Mouse (Mus musculus): Measurements from ENCODE around the gene Cdt1.
"Not testable (repeated sequence)": the region's sequence is repeated elsewhere in the genome, so short reads cannot be mapped to it uniquely, and the experiment has no call there.

The Cdt1 gene

DNA sequence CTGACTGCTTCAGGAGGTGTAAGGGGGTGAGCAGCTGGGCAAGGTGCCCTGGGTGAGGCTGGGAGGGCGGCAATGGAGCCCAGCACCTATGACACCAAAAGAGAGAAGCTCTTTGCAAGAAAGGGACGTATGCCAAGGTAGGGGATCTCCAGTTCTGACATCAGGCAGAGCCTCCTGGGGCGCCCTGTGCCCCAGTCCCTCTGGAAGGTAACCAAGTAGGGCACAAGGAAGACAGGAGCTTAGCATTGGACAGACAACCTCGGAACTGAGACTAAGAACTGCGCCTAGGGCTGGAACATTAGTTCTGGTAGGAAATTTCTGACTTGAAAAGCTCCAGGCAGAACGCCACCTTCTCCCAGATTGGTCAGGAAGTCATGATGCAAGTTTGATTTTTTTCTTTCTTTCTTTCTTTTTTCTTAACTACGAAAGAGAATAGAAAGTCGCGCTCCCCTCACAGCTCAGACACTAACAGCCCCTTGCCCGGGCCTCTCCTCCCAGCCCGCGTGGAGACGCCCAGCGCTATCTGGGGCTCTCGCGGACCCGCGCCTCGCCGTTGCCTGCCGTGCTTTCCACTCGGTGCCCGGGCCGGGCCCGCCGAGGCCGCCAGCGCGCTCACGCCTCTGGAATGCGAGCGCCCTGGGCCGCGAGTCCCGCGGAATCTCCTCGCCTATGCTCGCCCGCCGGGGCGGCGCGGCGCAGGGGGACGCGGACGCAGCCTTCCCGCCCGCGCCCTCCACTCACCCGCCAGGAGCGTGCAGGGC is 17.4 kb upstream of the Cdt1 start:
- peak in 1 of 2 experiments; percentile 39 for DNase-seq (ENCODE audit: low spot score in 2 of 2)

DNA sequence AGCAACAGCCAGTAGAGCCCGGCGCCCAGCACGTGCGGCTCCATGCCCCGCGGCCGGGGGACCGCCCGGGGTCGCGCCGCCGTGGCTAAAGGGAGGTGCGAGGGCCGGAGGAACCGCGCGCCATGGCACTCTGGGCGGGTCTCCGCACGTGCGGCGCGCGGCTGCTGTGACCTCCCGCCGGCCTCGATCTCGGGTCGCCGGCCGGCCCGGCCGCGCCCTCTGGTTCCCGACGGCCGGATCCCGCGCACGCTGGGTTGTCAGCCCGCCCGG is 16.9 kb upstream of the Cdt1 start:
- no peak for DNase-seq (ENCODE audit: low spot score in 2 of 2)

DNA sequence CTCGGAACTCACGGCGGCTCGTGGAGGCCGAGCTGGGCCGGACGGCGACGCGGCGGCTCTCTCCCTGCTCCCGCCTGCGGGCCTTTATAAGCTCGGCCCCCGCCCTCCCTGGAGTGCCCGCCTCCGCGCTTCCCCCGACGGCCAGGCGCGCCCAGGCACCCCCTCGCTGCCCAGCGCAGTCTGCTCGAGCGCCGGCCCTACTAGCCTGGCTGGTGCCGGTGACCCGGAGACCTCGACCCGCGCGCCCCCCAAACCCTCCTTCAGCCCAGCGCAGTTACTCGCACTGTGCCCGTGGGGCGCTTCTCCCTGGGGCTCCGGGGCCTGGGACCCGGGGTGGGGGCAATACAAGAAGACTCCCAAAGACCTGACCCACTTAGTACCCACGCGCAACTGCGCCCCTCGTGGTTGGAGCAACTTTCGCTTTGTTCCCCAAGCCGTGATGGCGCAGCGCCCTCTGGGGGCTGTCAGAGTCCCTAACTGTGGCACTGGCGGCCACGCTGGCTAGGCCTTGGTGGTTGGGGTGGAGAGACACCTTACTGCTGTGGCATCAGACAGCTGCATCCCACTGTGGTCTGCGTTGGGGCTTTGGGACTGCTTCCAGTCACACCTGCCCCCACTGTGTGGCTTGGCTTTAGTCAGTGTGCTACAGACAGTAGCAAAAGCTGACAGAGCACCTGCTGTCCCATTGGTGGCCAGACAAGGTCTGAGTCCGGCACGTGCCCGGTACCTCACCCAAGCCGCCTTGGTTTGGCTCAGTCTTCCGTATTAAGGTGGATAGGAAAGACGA is 16.4 kb upstream of the Cdt1 start, which contains the start of gene Piezo1:
Gene Piezo1, minus strand, starts transcription at position 65 of the 787 bp plus-strand sequence.
- DNase-seq (ENCODE audit: low spot score in 2 of 2): peak; percentile 92 to 96

DNA sequence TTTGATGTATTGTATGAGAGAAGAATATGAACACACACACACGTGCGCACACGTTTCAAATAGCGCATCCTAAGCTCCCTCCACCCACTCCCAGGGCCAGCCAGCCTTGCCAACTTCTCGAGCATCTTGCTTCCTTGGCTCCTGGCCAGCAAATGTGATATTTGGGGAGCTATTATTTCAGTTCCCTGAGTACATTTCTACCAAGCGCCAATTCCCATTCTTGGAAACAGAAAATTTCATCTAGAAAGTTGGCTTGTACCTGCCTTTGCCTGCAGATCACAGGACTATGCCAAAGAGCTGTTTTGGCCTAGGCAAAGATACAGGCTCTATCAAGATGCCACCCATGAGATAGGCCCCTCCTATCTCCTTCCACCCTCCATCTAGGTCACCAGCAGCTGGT is 13.0 kb upstream of the Cdt1 start:
- DNase-seq (ENCODE audit: low spot score in 2 of 2): no peak

DNA sequence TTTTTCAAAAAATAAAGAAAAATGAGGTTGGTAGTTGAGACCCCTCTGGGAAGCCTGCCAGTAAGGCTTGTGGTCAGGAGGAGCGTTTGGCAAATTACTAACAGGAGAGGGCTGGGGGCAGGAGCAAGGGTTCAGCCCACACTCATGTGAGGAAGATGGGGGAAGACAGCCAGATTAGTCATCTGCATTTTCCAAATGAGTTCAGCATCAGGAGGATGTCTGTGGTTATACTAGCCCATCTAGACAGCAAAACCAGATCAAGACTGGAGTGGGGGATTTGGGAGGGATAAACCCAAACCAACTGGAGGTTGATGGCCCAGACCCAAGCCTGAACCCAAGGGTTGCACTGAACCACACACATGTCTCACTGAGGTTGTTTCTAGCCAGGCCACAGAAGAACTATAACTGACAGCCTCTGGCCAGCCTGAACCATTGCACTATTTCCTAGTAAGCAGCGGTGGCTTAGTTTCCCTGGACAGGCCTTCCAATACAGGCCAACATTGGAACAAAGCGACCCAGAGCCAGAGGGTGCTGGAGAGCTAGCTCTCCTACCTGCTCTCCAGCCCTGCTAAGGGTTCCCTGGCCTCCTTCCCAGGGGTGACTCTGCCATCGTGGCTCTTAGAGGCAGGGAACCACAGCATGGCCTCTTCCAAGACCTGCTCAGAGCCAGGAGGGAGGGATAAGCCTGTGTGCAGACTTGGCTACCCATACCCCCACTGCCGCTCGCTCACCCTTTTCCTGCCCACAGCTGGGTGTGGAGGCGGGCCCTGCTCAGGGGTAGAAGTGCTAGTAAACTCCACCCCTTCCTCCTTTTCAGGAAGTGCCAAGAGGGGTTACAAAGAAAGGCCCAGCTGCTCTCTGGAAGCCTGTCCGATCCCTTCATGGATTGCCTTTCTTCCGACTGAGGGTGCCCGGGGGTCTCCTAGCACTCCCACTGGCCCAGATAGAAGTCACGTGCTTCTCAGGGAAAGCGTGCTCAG is 11.5 kb upstream of the Cdt1 start:
- peak; percentile 51 to 66 for DNase-seq (ENCODE audit: low spot score in 2 of 2)

DNA sequence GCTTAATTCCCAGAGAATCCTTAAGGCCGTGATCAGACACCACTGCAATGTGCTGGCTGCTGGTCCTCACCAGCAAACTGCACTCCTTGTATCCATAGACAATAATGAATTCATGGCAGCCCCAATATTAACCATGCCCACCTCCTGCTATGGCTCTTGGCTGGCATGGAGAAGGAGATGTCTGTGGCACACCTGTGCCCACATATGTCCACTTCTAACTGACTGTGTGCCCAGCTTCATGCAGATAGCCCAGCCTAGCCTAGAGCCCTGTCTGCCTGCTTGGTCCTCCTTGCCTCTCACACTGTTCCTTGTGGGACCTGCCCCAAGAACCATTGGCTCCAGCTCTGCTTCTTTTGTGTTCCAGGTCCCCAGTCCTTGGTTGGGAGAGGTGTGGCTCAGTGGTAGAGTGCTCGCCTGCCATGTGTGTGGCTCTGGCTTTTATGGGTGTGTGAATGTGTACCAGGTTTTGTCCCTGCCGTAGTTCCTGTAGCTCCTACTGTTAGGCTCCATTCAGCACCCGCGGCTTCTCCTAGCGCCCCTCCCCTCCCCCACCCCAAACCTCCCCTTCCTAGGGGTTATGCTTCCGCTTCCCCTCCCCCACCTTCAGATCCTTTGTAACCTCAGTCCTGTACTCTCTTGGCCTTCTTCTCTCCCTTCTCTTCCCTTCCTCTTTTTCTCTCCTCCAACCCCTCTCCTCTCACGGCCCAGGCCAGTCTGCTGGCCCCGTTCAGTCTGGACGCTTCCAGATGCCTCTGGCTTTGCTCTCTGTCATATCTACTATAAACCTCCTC is 10.4 kb upstream of the Cdt1 start:
- no peak for DNase-seq (ENCODE audit: low spot score in 2 of 2)

DNA sequence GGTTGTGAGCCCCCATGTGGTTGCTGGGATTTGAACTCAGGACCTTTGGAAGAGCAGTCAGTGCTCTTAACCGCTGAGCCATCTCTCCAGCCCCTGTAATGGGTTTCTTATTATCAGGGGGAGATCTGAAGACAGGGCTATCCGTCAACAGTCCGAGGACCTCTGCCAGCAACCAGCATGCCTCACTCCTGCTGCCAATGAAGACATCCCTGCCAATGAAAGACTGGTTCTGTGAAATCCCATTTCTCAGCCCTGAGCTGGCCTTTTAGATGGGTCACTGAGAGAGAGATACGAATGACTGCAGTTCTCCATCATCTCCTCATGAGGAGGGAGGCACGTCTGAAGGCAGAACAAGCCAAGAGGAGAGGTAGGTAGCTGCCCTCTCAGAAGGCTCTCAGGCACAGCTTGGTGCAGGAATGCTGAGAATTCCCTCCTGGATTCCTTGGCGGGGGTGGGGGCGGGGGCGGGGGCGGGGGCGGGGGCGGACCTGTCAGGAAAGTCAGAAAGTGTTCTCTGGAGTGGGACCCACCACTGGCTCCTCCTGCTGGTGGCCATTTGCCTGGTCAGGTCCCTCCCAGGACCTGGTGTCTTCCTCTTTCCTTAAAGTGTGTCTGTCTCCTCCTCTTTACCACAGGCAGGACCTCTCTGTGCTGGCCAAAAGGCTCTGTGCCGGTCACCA is 9.0 kb upstream of the Cdt1 start:
- no peak for DNase-seq (ENCODE audit: low spot score in 2 of 2)

DNA sequence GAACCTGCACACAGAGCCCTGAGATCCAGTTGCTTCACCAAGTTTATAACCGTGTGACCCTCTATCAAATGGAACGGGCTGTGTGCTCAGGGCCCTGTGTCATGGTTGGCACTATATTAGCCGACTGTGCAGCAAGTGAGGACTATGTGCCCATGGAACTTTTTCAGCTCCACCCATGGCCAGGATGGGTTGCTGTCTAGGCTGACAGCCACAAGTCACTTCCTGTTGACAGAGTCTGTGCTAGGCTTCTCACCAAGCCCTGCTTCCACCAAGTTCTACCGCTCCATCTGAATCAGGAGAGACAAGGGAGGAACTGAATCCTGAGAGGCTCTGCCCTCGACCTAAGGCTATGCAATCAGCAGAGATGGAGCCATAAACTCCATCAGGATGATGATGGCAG is 6.6 kb upstream of the Cdt1 start:
- DNase-seq (ENCODE audit: low spot score in 2 of 2): no peak

DNA sequence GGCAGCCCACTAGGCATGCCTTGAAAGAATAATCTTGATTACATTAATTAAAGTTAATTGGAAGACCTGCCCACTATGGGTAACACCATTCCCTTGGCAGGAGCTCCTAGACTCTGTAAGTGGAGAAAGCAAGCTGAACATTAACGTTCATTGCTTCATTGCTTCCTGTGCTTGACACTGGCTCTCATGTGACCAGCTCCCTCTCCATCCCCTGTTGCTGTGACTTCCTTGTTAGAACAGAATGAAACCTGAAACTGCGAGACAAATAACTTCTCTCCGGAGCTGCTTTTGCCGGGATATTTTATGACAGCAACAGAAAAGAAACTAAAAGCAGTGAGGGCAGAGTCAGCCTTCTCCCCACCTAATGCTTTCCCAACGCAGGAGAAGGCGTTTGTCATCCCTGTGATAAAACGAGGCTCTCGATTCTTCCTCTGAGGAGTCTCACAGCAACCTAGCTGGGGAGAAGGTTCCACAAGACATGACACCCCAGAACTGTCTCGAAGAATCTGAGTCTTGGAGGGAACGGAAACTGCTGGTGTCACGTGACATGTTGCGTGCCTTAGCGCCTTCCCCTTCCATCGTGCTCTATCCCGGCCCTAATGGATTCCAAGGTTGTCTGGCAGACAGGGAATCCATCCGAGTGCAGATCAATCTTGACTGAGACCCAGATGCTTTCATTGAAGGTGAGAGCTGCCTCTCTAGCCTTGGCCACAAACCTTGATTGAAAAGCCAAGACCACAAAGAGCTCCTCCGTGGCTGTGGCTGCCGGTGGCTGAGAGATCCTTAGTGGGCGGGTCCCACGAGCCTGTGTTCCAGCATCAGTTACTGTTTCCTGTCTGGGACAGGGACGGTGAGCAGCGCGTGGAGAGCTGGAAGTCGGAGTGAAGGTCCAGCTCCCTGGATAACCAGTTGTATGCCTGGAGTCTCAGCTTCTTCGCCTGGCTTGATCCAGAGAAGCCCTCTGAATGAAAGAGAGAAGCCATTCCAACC is 3.2 kb upstream of the Cdt1 start:
- no peak for DNase-seq (ENCODE audit: low spot score in 2 of 2)

DNA sequence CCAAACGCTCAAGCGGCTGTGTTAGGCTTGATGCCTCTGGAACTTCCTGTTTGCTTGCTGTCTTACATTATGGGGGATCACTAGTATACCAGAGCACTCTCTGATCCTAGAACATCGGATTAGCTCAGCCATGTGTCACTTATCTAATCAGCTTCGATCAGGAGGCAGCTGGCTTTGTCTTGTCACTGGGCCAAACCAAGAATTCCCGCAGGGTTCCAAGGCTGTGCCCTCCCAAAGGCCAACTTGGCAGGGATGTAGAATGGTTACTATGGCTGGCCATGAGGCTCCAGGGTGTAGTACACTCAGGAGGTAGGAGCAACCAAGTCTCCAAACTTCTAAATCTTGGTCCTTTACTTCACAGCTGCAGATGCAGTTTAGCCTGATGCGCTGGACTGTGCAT is 1.0 kb upstream of the Cdt1 start:
- DNase-seq (ENCODE audit: low spot score in 2 of 2): no peak

DNA sequence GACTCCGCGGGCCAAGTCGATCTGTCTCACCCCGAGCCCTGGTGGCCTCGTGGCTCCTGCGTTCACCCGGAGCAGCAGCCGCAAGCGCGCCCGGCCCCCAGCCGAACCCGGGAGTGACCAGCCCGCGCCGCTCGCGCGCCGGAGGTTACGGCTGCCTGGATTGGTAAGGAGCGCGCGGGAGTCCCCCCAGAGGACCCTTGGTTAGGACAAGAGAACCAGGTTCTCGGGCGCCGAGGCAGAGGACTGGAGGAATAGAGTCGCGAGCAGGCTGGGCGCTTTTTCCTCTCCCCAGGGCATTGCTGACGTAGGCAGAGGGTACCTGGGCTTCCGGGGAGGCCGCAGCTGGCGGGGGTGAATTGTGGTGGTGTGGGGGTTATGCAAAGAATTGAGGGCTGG is 292 bp downstream of the Cdt1 start:
- peak; percentile 62 to 74 for DNase-seq (ENCODE audit: low spot score in 2 of 2)

DNA sequence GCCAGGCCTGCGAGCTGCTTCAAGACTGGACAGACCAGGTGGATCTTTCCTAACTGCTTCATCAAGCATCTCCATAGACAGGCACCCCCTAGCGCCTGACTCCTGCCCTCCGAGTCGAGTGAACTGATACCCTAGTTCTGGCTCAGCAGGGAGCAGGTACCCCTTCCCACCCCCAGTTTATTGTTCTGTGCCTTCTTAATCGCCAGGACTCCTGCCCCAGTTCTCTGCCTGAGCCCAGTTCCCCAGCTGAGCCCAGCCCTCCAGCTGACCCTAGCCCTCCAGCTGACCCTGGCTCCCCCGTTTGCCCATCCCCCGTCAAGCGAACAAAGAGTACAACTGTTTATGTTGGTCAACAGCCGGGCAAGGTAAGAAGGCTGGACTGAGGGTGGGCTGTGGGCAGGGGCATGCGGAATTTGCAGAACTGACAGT is 1.1 kb downstream of the Cdt1 start:
- peak in 1 of 2 experiments; percentile 28 for DNase-seq (ENCODE audit: low spot score in 2 of 2)

DNA sequence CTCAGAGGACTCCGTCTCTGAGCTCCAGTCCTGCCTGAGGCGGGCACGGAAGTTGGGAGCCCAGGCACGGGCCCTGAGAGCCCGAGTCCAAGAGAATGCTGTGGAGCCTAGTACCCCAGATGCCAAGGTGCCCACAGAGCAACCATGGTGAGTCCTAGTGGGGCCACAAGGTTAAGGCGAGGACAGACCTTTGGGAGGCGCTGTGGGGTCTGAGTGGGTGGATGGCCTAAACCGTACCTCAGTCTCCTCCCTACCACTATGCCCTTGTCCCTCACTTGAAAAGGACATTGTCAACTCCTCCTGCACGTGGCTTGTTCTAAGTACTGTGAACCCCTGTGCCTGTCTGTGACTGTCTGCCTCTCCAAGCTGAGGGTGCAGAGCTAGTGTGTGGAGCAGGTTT is 1.5 kb downstream of the Cdt1 start:
- DNase-seq (ENCODE audit: low spot score in 2 of 2): no peak

DNA sequence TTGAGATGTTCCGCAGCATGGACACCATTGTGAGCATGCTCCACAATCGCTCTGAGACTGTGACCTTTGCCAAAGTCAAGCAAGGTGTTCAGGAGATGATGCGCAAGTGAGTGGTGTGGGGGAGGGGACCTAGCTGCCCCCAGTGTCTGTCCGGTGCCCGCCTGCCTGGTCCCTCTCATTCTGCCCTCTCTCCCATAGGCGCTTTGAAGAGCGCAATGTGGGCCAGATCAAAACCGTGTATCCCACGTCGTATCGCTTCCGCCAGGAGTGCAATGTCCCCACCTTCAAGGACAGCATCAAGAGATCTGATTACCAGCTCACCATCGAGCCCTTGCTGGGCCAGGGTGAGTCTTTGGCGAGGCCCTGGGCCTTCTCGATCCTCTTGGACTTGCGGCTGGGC is 2.2 kb downstream of the Cdt1 start:
- no peak for DNase-seq (ENCODE audit: low spot score in 2 of 2)

DNA sequence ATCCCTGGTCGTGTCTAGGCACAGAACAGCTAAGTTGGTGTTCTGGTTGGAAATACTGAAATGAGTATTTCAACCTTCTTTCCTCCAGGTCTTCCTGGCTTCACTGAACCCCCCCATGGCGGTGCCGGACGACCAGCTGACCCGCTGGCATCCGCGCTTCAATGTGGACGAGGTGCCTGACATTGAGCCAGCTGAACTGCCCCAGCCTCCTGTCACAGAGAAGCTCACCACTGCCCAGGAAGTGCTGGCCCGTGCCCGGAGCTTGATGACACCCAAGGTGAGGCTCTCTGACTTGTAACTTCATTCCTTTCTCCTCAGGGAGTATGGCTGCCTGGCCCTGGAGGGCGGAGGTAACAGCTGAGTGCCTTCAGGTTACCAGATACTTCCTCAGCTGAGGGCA is 3.3 kb downstream of the Cdt1 start:
- no peak for DNase-seq (ENCODE audit: low spot score in 2 of 2)

DNA sequence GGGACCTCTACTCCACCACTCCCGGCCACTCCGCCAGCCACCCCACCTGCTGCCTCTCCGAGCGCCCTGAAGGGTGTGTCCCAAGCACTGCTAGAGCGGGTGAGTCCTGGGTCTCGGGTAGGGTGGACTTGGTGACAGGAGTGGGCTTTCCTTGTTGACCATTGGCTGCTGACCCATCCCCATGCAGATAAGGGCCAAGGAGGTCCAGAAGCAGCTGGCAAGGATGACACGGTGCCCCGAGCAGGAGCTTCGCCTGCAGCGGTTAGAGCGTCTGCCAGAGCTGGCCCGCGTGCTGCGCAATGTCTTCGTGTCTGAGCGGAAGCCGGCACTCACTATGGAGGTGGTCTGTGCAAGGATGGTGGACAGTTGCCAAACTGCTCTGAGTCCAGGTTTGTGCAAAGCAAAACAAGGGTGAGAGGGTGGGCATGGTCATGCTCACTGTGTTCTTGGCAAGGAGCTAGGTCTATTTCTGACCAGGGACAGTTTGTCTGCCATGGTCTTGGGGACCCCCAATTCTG is 4.0 kb downstream of the Cdt1 start:
- DNase-seq (ENCODE audit: low spot score in 2 of 2): no peak

DNA sequence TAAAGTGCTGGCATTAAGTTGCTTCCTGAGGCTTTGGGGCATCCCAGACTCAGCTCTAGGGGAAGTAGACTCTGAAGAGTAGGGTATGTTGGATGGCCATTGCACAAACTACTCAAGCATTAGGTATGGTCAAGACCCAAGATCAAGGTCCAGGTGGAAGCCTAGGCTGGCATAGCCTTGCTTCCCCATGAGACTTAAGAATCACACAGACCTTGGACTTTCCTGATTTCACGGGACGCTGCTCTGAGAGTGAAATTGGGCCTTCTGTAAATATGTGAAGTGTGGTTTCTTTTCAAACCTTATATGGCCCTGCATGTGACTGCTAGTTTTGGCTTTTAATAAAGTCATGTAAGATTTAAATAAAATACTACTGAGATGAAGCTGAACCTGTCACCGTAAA is 4.9 kb downstream of the Cdt1 start:
- DNase-seq (ENCODE audit: low spot score in 2 of 2): no peak

DNA sequence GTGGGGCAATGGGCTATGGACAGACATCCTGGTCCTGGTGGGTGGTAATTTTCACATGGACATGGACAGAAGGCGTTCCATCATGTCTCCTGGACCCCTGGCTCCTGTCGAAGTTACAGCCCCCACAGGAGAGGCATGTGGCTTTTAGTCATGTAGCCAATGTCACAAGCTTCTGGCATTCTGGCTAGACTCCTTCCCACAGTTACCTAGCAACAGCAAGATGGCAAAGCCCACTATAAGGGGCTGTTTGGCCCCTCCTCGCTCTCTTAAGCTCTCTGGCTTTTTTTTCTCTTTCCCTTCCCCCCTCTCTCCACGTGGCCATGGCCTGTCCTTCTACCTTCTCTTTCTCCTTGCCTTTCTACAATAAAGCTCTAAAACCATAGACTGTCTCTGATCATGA is 5.4 kb downstream of the Cdt1 start:
- DNase-seq (ENCODE audit: low spot score in 2 of 2): not testable (repeated sequence)

DNA sequence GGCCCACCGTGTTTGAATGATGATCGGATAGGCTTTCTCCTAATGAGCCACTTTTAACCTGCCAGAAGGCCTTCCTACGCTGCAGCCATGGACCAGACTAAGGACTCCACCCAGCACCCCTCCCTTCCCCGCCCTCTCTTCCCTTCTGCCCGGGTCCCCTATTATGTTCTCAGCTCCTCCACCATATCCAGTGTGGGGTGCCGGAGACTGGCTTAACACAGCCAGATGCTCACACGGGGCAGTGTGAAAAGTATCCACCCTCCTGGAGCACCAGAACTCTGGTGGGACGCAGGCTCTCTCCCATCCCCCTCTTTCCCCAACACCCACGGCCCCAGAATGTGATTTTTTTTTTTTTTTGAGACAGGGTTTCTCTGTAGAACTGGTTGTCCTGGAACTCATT is 5.8 kb downstream of the Cdt1 start:
- DNase-seq (ENCODE audit: low spot score in 2 of 2): no peak
